Mouse (Mus musculus) midbrain, embryonic 15.5 days (tissue): Measurements from ENCODE around the gene Gna12. TPM values are rescaled to one million over a fixed set of nuclear protein-coding genes. Genes with fewer than 3 reads are reported as not detected.

Source experiments
- ATAC-seq: fragments of 200-750 bp; cut with Nextera tagmentation; replicated peaks from 2 replicates; pipeline ENCODE4 v1.8.0; 2017; ENCODE audit warnings: moderate TSS enrichment
- H3K27ac ChIP-seq: fragments of 300-500 bp; sonication (generic); 2 replicates; pipeline ENCODE4 v1.5.1; 2015; ENCODE audit warnings: mild to moderate bottlenecking, inconsistent platforms
- H3K27me3 ChIP-seq: fragments of 300-500 bp; sonication (generic); replicated peaks from 2 replicates; pipeline ENCODE4 v1.6.1; 2015; ENCODE audit warnings: inconsistent platforms
- H3K36me3 ChIP-seq: fragments of 300-500 bp; sonication (generic); replicated peaks from 2 replicates; pipeline ENCODE4 v1.6.1; 2015; ENCODE audit warnings: inconsistent platforms
- H3K4me1 ChIP-seq: fragments of 300-500 bp; sonication (generic); 2 replicates; pipeline ENCODE4 v1.6.1; 2015; ENCODE audit warnings: inconsistent platforms
- H3K4me2 ChIP-seq: fragments of 300-500 bp; sonication (generic); 2 replicates; pipeline ENCODE4 v1.6.1; 2015; ENCODE audit warnings: inconsistent platforms, mild to moderate bottlenecking, moderate library complexity
- H3K4me3 ChIP-seq: fragments of 300-500 bp; sonication (generic); 2 replicates; pipeline ENCODE4 v1.5.1; 2015; ENCODE audit warnings: mild to moderate bottlenecking, inconsistent platforms
- H3K9ac ChIP-seq: fragments of 300-500 bp; sonication (generic); 2 replicates; pipeline ENCODE4 v1.6.1; 2015; ENCODE audit warnings: mild to moderate bottlenecking, inconsistent platforms
- H3K9me3 ChIP-seq: fragments of 300-500 bp; sonication (generic); 2 replicates; pipeline ENCODE4 v1.6.1; 2016; ENCODE audit warnings: inconsistent platforms
- WGBS: fragments of 180-500 bp; shearing (Covaris S2); methylation state at CpG from one replicate; pipeline ENCODE4 v1.1.7; 2015; ENCODE audit warnings: mixed read lengths; 5-methylcytosine and 5-hydroxymethylcytosine counted together
- polyA plus RNA-seq: library from polyadenylated mRNA; unstranded; fragments of >200 nt; fragmentation: Nextera tagmentation; extraction: Ambion mirVana; gene quantifications from 2 replicates; pipeline ENCODE4 v1.2.1, GENCODE M21; 2015

The Gna12 gene
- polyA plus RNA-seq, 1 experiment from 2014 or later, result 49.8 TPM

DNA sequence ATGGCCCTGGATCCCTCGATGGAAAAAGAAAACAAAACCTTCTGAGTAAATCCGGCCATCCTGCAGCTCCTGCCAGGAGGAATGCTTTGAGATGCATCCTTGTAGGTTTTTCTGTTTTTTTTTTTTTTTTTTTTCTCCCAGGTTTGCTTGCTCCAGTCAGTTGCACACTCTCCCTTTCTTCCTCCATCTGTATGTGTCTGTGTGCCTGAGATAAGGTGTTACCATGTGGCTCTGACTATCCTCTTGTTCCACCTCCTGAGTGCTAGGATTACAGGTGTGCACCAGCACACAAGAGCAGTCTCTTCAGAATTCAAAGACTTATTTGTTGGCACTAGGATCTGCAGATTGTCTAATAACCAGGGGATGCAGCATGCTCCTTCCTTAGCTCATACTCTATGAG is 23.3 kb downstream of the Gna12 start:
- Histone ChIP-seq H3K4me3 (no peak overlapping the region), H3K9ac (no peak overlapping the region), H3K4me2 (no peak overlapping the region), H3K27me3 (no peaks in the 10 kb centered on the region), H3K9me3 (no peaks in the 10 kb centered on the region), H3K27ac (peak overlapping the region; percentile 14; the same call in 1 of the 2 replicates), H3K4me1 (peaks cover 22% of the 10 kb centered on the region), H3K36me3 (no peaks in the 10 kb centered on the region)
- no peak for ATAC-seq
- 50% methylated on average over 2 of the region's 2 CpGs for whole genome bisulfite sequencing

DNA sequence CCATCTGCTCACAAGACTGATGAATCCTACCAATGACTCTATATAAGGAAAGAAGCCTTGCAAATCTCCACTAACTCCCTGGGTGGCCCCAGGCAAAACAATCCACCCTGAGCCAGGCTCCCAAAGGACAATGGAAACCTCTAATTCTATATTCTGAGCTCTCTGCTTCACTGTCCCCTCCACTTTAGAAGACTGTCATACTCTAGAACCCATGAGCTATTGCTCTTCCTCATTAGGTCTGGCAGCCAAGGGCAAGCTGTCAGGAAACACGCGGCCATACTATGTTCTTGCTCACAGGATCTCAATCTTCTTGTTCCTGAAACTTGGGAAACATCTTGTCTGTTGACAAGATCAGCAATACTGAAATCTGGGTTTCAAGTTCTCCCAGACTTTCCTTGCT is 24.0 kb downstream of the Gna12 start:
- no peak overlapping the region for H3K4me3 ChIP-seq
- WGBS, result 89% methylated on average over 2 of the region's 2 CpGs
- no peak overlapping the region for H3K27ac ChIP-seq
- H3K4me2 ChIP-seq, result no peak overlapping the region
- H3K9me3 ChIP-seq, result no peaks in the 10 kb centered on the region
- H3K9ac ChIP-seq, result no peak overlapping the region
- H3K36me3 ChIP-seq, result no peaks in the 10 kb centered on the region
- H3K4me1 ChIP-seq, result peaks cover 21% of the 10 kb centered on the region
- ATAC-seq, result no peak
- H3K27me3 ChIP-seq, result no peaks in the 10 kb centered on the region

DNA sequence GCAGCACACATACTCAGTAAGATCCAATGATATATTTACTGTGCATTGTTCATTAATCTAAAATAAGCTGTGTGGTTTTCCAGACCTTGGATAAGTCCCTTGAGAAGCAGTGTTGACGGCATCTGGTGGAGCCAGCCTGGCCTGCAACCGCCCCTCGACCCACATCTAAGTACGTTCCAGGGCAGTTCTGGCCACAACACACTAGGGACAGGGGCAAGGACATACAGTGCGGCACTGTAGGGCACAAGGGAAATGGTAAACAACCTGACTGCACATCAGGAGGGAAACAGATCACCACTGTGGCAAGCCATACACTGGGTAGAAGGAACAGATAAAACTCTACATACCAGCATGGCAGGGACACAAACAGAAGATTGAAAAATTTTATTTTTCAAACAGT is 28.4 kb downstream of the Gna12 start:
- Histone ChIP-seq H3K27me3 (no peaks in the 10 kb centered on the region), H3K27ac (no peak overlapping the region), H3K9ac (no peak overlapping the region), H3K4me3 (no peak overlapping the region), H3K4me1 (peaks cover 23% of the 10 kb centered on the region), H3K4me2 (no peak overlapping the region), H3K9me3 (no peaks in the 10 kb centered on the region), H3K36me3 (no peaks in the 10 kb centered on the region)
- WGBS, result 75% methylated on average over 5 of the region's 5 CpGs
- no peak for ATAC-seq

DNA sequence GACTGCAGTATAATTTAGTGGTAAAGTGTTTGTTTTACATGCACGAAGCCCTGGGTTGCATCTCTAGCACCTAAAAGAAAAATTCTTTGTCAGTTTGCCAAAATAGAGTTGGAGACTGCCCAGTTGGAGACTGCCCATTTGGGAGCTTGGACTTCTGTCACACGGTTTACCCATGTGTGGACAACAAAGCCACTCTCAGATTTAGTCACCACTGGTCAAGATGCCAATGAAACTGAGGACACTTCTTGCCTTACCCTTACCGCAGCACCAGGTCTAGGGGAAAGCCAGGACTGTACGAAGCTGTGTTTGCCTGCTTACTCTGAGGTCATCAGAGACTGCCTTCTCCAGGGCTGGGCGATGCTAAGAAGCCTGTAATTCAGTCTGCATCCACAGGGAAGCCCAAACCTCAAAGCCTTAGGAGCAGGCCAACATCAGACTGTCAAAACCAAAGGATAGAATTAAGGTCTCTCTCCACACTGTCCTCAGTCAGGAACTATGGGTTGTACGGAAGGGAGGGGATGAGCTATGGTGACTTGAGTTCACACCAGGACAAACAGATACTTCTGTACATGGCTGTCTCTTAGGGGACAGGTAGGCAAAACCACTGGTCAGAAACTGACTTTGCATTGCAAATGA is 29.8 kb downstream of the Gna12 start:
- no peak overlapping the region for H3K27ac ChIP-seq
- H3K4me1 ChIP-seq, result peaks cover 23% of the 10 kb centered on the region
- 86% methylated on average over 6 of the region's 6 CpGs for WGBS
- no peak for ATAC-seq
- H3K9ac ChIP-seq, result no peak overlapping the region
- no peaks in the 10 kb centered on the region for H3K36me3 ChIP-seq
- H3K9me3 ChIP-seq, result no peaks in the 10 kb centered on the region
- no peak overlapping the region for H3K4me3 ChIP-seq
- H3K27me3 ChIP-seq, result no peaks in the 10 kb centered on the region
- H3K4me2 ChIP-seq, result no peak overlapping the region

DNA sequence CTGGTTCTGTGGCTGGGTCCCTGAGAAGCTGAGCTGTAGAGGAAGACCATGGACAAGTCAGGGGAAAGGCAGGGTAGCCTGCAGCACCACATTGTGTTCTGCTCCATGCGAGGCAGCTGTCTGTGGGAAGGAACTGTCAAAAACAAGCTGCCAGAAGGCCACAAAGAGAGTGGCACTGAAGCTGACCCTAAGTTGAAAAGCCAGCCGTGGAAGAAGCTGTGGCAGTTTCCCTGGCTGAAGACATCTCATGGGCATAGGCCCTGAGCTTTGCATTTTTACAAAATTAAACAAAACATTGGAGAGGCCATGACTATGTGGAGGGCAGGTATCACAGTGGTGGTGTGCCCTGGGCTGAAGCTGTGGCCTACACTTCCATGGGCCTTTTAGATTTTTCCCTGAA is 31.0 kb downstream of the Gna12 start:
- Histone ChIP-seq H3K9me3 (no peaks in the 10 kb centered on the region), H3K9ac (no peak overlapping the region), H3K4me1 (peaks cover 24% of the 10 kb centered on the region), H3K36me3 (no peaks in the 10 kb centered on the region), H3K27ac (no peak overlapping the region), H3K4me2 (no peak overlapping the region), H3K4me3 (no peak overlapping the region), H3K27me3 (no peaks in the 10 kb centered on the region)
- ATAC-seq, result no peak
- WGBS, result 44% methylated on average over 2 of the region's 2 CpGs

DNA sequence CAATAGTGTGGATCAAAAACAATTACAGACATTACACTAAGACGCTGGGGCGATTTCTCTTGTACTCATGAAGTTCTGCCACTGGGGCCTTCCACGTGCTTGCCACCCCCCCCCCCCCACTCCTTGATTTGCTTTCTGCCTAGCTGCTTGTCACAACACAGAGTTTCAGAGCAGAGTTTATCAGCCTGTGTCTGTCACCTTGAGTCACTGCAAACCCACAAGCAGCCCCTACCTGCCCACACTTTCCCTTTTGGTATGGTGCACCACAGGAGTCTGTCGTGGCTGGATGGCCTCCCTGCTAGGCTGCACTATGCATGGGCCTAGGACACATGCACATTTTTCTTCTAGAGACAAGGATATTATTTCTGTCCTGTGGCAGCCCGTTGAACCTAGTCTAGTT is 31.5 kb downstream of the Gna12 start:
- no peak for ATAC-seq
- no peaks in the 10 kb centered on the region for H3K9me3 ChIP-seq
- H3K4me2 ChIP-seq, result no peak overlapping the region
- no peak overlapping the region for H3K27ac ChIP-seq
- no peak overlapping the region for H3K4me3 ChIP-seq
- no peaks in the 10 kb centered on the region for H3K27me3 ChIP-seq
- no peak overlapping the region for H3K9ac ChIP-seq
- H3K36me3 ChIP-seq, result no peaks in the 10 kb centered on the region
- 77% methylated on average over 5 of the region's 5 CpGs for WGBS
- H3K4me1 ChIP-seq, result peaks cover 24% of the 10 kb centered on the region

DNA sequence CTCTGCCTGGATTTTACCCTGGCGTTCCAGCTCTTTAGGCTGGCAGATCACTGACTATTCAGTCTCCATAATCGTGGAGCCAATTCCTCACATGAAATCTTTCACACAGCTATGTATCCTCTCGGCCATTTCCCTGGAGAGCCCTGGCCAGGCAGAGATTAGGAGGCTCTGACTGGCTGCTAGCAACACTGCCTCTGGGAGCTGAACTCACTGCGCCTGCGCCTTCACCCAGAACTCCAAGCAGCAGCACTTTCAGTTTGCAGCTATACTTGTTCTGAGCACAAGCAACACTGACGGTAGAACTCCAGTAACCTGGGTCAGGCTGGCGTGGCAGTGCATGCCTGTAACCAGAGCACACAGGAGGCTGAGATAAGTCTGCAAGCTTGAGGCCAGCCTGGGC is 32.1 kb downstream of the Gna12 start:
- peak overlapping the region; percentile 26 for H3K27ac ChIP-seq
- H3K4me1 ChIP-seq, result peaks cover 24% of the 10 kb centered on the region
- no peaks in the 10 kb centered on the region for H3K27me3 ChIP-seq
- no peak overlapping the region for H3K9ac ChIP-seq
- no peaks in the 10 kb centered on the region for H3K36me3 ChIP-seq
- no peak for ATAC-seq
- 60% methylated on average over 7 of the region's 7 CpGs for WGBS
- no peak overlapping the region for H3K4me3 ChIP-seq
- no peaks in the 10 kb centered on the region for H3K9me3 ChIP-seq
- H3K4me2 ChIP-seq, result no peak overlapping the region

DNA sequence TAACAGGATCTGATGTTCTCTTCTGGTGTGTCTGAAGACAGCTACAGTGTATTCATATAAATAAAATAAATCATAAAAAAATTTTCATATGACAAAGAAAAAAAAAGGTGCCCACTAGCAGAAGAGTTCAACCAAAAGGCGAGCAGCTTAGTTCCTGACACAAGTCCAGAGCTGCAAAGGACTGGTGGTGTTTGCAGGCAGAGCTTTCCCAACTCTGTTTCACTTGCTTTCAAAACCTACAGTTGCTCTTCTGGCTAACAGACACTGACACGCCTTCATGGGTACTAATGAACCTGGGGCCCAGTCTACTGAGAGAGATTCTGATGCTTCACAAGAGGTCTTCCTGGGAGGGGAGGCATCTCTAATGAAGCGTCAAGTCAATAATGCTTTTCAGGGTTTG is 34.2 kb downstream of the Gna12 start:
- Histone ChIP-seq H3K27ac (no peak overlapping the region), H3K4me3 (no peak overlapping the region), H3K4me1 (peaks cover 35% of the 10 kb centered on the region), H3K9me3 (no peaks in the 10 kb centered on the region), H3K27me3 (no peaks in the 10 kb centered on the region), H3K4me2 (no peak overlapping the region), H3K9ac (no peak overlapping the region), H3K36me3 (no peaks in the 10 kb centered on the region)
- no peak for ATAC-seq
- 83% methylated on average over 3 of the region's 3 CpGs for WGBS

DNA sequence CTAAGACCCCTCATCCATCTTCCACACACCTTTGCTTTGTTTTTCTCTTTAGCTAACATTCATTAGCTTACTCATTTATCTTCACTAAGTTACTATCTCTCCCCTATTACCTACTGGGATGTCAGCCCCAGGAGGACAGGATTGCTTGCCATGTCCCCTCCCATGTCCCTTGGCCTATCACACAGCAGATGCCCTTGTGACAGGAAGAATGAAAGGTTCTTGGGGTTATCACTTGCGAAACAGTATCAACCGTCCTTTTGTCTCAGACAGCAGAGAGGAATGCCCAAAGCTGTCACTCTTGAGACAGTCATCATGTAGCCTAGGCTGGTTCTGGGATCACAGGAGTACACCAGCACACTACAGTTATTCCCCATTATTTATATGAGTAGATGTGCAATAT is 35.1 kb downstream of the Gna12 start:
- H3K4me3 ChIP-seq, result no peak overlapping the region
- H3K9ac ChIP-seq, result no peak overlapping the region
- H3K4me1 ChIP-seq, result peaks cover 40% of the 10 kb centered on the region
- WGBS, result 74% methylated on average over 2 of the region's 2 CpGs
- no peak overlapping the region for H3K4me2 ChIP-seq
- no peaks in the 10 kb centered on the region for H3K9me3 ChIP-seq
- no peaks in the 10 kb centered on the region for H3K36me3 ChIP-seq
- H3K27ac ChIP-seq, result no peak overlapping the region
- H3K27me3 ChIP-seq, result no peaks in the 10 kb centered on the region
- ATAC-seq, result no peak

DNA sequence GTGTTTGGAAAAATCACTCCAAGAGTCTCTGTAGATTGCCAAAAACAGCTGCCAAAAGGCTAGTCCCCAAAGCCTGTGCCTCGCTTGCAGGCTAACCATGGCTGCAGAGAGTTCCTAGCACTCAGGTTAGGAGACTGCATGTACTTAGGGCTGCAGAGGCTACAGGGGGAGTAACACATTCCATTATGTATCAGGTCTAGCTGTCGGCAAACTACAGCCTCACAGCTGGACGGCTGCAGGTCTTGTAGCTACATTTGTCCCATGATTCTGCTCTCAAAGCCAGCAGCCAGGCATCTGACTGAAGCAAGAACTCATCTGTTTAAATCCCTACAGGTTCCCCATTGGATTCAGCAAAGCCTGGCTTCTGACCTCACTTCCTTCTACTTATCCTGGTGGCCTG is 35.5 kb downstream of the Gna12 start:
- H3K4me3 ChIP-seq, result no peak overlapping the region
- no peak for ATAC-seq
- H3K27me3 ChIP-seq, result no peaks in the 10 kb centered on the region
- H3K36me3 ChIP-seq, result no peaks in the 10 kb centered on the region
- H3K9ac ChIP-seq, result no peak overlapping the region
- no peaks in the 10 kb centered on the region for H3K9me3 ChIP-seq
- H3K4me1 ChIP-seq, result peaks cover 44% of the 10 kb centered on the region
- H3K27ac ChIP-seq, result no peak overlapping the region
- no peak overlapping the region for H3K4me2 ChIP-seq
- 50% methylated on average over 3 of the region's 3 CpGs for WGBS

DNA sequence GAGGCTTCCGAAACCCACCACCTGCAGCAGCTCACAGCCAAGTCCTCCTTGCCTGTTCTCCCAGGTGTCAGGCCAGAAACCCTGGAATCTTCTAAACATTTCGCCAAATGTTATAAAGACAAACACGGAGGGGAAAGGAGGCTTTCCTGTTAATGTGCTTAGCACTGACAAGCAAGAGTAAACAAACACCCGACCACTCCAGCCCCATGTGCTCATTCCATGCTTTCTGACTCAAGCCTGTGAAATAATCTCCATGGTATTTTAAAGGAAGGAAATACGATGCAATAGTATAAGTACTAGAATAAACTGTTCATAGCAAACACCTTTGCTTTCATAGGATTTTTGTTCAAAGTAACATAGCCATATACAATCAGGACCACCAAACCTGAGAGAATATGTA is 38.0 kb downstream of the Gna12 start:
- H3K36me3 ChIP-seq, result no peaks in the 10 kb centered on the region
- H3K27ac ChIP-seq, result peak overlapping the region; percentile 89
- no peaks in the 10 kb centered on the region for H3K9me3 ChIP-seq
- H3K9ac ChIP-seq, result no peak overlapping the region
- H3K4me2 ChIP-seq, result no peak overlapping the region
- no peak overlapping the region for H3K4me3 ChIP-seq
- WGBS, result 53% methylated on average over 5 of the region's 5 CpGs
- H3K27me3 ChIP-seq, result no peaks in the 10 kb centered on the region
- H3K4me1 ChIP-seq, result peaks cover 42% of the 10 kb centered on the region
- no peak for ATAC-seq

DNA sequence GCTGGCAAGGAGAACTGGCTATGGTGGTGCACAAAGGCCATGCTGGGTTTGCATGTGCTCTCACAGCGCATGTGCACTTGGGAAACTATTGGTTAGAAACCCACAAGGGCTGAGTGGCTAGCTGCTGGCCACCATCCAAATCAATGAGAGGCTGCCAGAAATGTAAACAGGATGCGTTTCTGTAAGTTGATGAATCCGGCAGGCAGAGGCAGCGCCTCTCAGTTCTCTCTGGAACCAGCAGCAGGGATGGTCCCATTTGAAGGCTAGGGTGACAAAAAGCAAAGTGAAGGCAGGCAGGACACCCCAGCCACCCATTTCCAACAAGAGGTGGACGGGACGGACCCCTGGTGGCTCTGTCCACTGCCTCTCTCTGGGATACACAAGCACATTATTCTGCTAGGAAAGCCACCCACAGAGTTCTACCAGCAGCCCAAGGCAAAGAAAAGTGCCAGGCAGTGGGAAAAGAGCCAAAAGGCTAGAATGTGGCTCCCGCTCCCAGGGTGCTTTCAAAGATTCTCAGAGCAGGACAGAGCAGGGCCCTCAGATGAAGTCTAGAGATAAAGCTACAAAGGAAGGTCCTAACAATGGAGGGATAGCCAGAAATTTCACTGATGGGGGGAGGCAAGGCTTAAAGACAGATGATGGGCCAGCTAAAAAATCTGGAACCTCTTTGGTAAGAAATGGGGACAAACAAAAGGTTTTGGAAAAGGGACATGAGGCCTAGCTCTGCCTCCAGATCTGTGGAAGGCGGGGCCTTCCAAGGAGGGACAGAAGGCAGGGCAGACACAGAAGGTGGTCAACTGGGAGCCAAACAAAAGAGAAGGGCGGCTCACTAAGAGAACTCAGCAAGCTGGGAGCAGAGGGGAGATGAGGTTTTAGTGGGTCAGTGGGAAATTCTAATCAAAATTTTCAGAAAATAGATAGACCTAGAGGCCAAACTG is 39.0 kb downstream of the Gna12 start:
- peak overlapping the region; percentile 89 for H3K27ac ChIP-seq
- ATAC-seq, result peak; percentile 75
- H3K36me3 ChIP-seq, result no peaks in the 10 kb centered on the region
- H3K27me3 ChIP-seq, result no peaks in the 10 kb centered on the region
- H3K4me3 ChIP-seq, result no peak overlapping the region
- H3K9me3 ChIP-seq, result no peaks in the 10 kb centered on the region
- WGBS, result 30% methylated on average over 9 of the region's 9 CpGs
- H3K9ac ChIP-seq, result no peak overlapping the region
- H3K4me1 ChIP-seq, result peaks cover 41% of the 10 kb centered on the region
- H3K4me2 ChIP-seq, result peak overlapping the region; percentile 1; the same call in 1 of the 2 replicates

DNA sequence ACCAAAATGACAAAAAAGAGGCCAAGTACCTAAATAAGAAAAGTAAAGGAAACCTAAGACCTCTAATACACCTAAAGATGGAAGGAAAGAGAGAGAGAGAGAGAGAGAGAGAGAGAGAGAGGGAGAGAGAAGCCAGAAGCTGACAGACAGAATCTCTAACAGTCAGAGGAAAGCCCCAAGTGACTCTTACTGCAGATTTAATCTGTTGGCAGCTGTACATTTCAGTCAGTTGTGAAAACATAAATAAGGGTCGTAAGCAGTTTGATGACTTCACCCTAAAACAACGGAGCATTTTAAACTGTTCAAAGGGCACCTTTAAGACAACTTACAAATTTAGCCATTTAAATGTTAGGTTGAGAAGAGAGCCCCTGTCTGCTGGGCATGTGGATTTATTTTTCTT is 39.8 kb downstream of the Gna12 start:
- WGBS, result 56% methylated on average over 2 of the region's 2 CpGs
- Histone ChIP-seq H3K27ac (peak overlapping the region; percentile 89), H3K4me3 (no peak overlapping the region), H3K9ac (no peak overlapping the region), H3K4me2 (no peak overlapping the region), H3K4me1 (peaks cover 43% of the 10 kb centered on the region), H3K27me3 (no peaks in the 10 kb centered on the region), H3K36me3 (no peaks in the 10 kb centered on the region), H3K9me3 (no peaks in the 10 kb centered on the region)
- no peak for ATAC-seq
